Mouse (Mus musculus) adrenal gland, adult 2 months (tissue): ENCODE data around the gene Tle2. TPM values are rescaled to one million over a fixed set of nuclear protein-coding genes. Genes with fewer than 3 reads are reported as not detected.

Source experiments
- polyA plus RNA-seq: library from polyadenylated mRNA; depleted of rRNA; stranded (reverse); fragments of >200 nt; gene quantifications from 2 replicates; pipeline ENCODE4 v1.2.3, GENCODE M21; 2012; rRNA removed
- total RNA-seq, 2 experiments: library from RNA; stranded (reverse); gene quantifications; 2 replicates each; pipeline ENCODE4 v1.2.3; 2021

Gene Tle2
- total and polyA plus RNA-seq, 3 experiments, result 50.4 to 417 (median 51.0) TPM

Other genes with a start within 250 kb of the Tle2 start
- 10 to 100 TPM; 33.2 to 45.4 TPM for gene Tbxa2r, start 245.8 kb upstream of the Tle2 start, total RNA-seq
- gene Tbxa2r, start 245.8 kb upstream of the Tle2 start, polyA plus RNA-seq, result 137 and 154 TPM in 2 replicates
- 10 to 100 TPM in 1 of 2 experiments, 1 to 10 TPM in 1; 2.9 to 10.3 TPM for gene Gipc3, start 231.3 kb upstream of the Tle2 start, total RNA-seq
- gene Gipc3, start 231.3 kb upstream of the Tle2 start, polyA plus RNA-seq, result 2.8 and 3.2 TPM in 2 replicates
- 10 to 100 TPM; 81.6 to 89.9 TPM for gene Hmg20b, start 224.1 kb upstream of the Tle2 start, total RNA-seq
- gene Hmg20b, start 224.1 kb upstream of the Tle2 start, polyA plus RNA-seq, result 272 and 280 TPM in 2 replicates
- gene Mfsd12, start 217.1 kb upstream of the Tle2 start, total RNA-seq, result 10 to 100 TPM; 15.3 to 16.5 TPM
- gene Mfsd12, start 217.1 kb upstream of the Tle2 start, polyA plus RNA-seq, result 69.3 and 77.4 TPM in 2 replicates
- gene 4930404N11Rik, start 208.7 kb upstream of the Tle2 start, total RNA-seq, result 1 to 10 TPM; 1.2 to 3.6 TPM
- gene 4930404N11Rik, start 208.7 kb upstream of the Tle2 start, polyA plus RNA-seq, result 9.7 and 12.4 TPM in 2 replicates
- gene Fzr1, start 196.0 kb upstream of the Tle2 start, total RNA-seq, result 10 to 100 TPM; 40.7 to 45.0 TPM
- 95.6 and 103 TPM in 2 replicates for gene Fzr1, start 196.0 kb upstream of the Tle2 start, polyA plus RNA-seq
- gene Dohh, start 190.1 kb upstream of the Tle2 start, total RNA-seq, result 10 to 100 TPM; 39.6 to 54.3 TPM
- 125 and 132 TPM in 2 replicates for gene Dohh, start 190.1 kb upstream of the Tle2 start, polyA plus RNA-seq
- 1 to 10 TPM; 1.8 to 2.5 TPM for gene Gm48551, start 190.1 kb upstream of the Tle2 start, total RNA-seq
- gene Gm48551, start 190.1 kb upstream of the Tle2 start, polyA plus RNA-seq, result 2.9 and 6.7 TPM in 2 replicates
- 1 to 10 TPM in 1 of 2 experiments, not detected in 1; 1.4 TPM for gene Gm48552, start 185.6 kb upstream of the Tle2 start, total RNA-seq
- gene Gm48552, start 185.6 kb upstream of the Tle2 start, polyA plus RNA-seq, result 2.5 and 4.4 TPM in 2 replicates
- 1 to 10 TPM; 1.4 to 1.6 TPM for gene Smim24, start 181.5 kb upstream of the Tle2 start, total RNA-seq
- 4.5 and 5.4 TPM in 2 replicates for gene Smim24, start 181.5 kb upstream of the Tle2 start, polyA plus RNA-seq
- 100 to 1,000 TPM in 1 of 2 experiments, 10 to 100 TPM in 1; 80.8 to 126 TPM for gene Nfic, start 118.9 kb upstream of the Tle2 start, total RNA-seq
- 142 and 171 TPM in 2 replicates for gene Nfic, start 118.9 kb upstream of the Tle2 start, polyA plus RNA-seq
- gene Celf5, start 91.9 kb upstream of the Tle2 start, total RNA-seq, result under 1 TPM; 0.55 to 0.78 TPM
- gene Celf5, start 91.9 kb upstream of the Tle2 start, polyA plus RNA-seq, result 1.4 and 2.2 TPM in 2 replicates
- gene Ncln, start 78.2 kb upstream of the Tle2 start, total RNA-seq, result 100 to 1,000 TPM; 111 to 123 TPM
- 562 and 856 TPM in 2 replicates for gene Ncln, start 78.2 kb upstream of the Tle2 start, polyA plus RNA-seq
- 1 to 10 TPM in 1 of 2 experiments, under 1 TPM in 1; 0.98 to 1.6 TPM for gene S1pr4, start 74.4 kb upstream of the Tle2 start, total RNA-seq
- gene S1pr4, start 74.4 kb upstream of the Tle2 start, polyA plus RNA-seq, result 3.5 and 3.6 TPM in 2 replicates
- gene Gna15, start 50.3 kb upstream of the Tle2 start, total RNA-seq, result 1 to 10 TPM; 1.1 to 2.2 TPM
- gene Gna15, start 50.3 kb upstream of the Tle2 start, polyA plus RNA-seq, result 1.4 and 1.9 TPM in 2 replicates
- 10 to 100 TPM; 76.6 to 86.0 TPM for gene Gna11, start 29.4 kb upstream of the Tle2 start, total RNA-seq
- gene Gna11, start 29.4 kb upstream of the Tle2 start, polyA plus RNA-seq, result 122 and 124 TPM in 2 replicates
- gene Aes, start 15.1 kb upstream of the Tle2 start, total RNA-seq, result 1,000 to 10,000 TPM; 1,028 to 1,195 TPM
- 3,784 and 4,442 TPM in 2 replicates for gene Aes, start 15.1 kb upstream of the Tle2 start, polyA plus RNA-seq
- gene Tle6, start 26.5 kb downstream of the Tle2 start, total RNA-seq, result 10 to 100 TPM; 24.0 to 59.6 TPM
- 49.5 and 90.8 TPM in 2 replicates for gene Tle6, start 26.5 kb downstream of the Tle2 start, polyA plus RNA-seq
- gene BC025920, start 31.7 kb downstream of the Tle2 start, total RNA-seq, result 1 to 10 TPM; 1.1 to 2.3 TPM
- 0.26 and 0.59 TPM in 2 replicates for gene BC025920, start 31.7 kb downstream of the Tle2 start, polyA plus RNA-seq
- 10 to 100 TPM; 16.0 to 18.3 TPM for gene Sirt6, start 53.2 kb downstream of the Tle2 start, total RNA-seq
- gene Sirt6, start 53.2 kb downstream of the Tle2 start, polyA plus RNA-seq, result 52.3 and 59.9 TPM in 2 replicates
- gene Ankrd24, start 54.0 kb downstream of the Tle2 start, total RNA-seq, result 10 to 100 TPM; 20.0 to 23.7 TPM
- 91.0 and 112 TPM in 2 replicates for gene Ankrd24, start 54.0 kb downstream of the Tle2 start, polyA plus RNA-seq
- 1 to 10 TPM; 2.1 to 3.1 TPM for gene Gm10778, start 74.5 kb downstream of the Tle2 start, total RNA-seq
- 0.09 and 0.11 TPM in 2 replicates for gene Gm10778, start 74.5 kb downstream of the Tle2 start, polyA plus RNA-seq
- gene Zfp433, start 130.3 kb downstream of the Tle2 start, total RNA-seq, result 1 to 10 TPM; 5.4 to 6.8 TPM
- not detected in 2 replicates for gene Zfp433, start 130.3 kb downstream of the Tle2 start, polyA plus RNA-seq
- gene Gm3055, start 196.6 kb downstream of the Tle2 start, total RNA-seq, result 1 to 10 TPM; 1.3 to 2.9 TPM
- gene Gm3055, start 196.6 kb downstream of the Tle2 start, polyA plus RNA-seq, result 0.02 and 0.04 TPM in 2 replicates
- gene Gm4767, start 237.6 kb downstream of the Tle2 start, total RNA-seq, result 1 to 10 TPM in 1 of 2 experiments, under 1 TPM in 1; 0.72 to 2.7 TPM
- not detected in 2 replicates for gene Gm4767, start 237.6 kb downstream of the Tle2 start, polyA plus RNA-seq